Mouse (Mus musculus) megakaryocyte, embryonic 14.5 days (primary cell): Measurements from ENCODE around the gene Sgpp2.

Experiments
- FLI1 ChIP-seq: IDR thresholded peaks from 2 replicates; pipeline ENCODE4 v1.6.1; 2012; ENCODE audit warnings: low read length, inconsistent platforms, mixed read lengths
- GATA1 ChIP-seq: IDR thresholded peaks from 3 replicates; pipeline ENCODE4 v1.6.1; 2012; ENCODE audit warnings: mixed read lengths, low read length, inconsistent platforms, borderline replicate concordance

GRCm38 (mm10) chr1:78310861-78311341, 756 bp downstream of the Sgpp2 start:
- TF ChIP-seq GATA1 (no peak), FLI1 (no peak)
